In genomic region chr6:100519837-100520236, GRCm38 (mm10) we compare ENCODE assay signal across 18 mouse cellular contexts.
DNase-seq lines count a peak whose midpoint lies in the region; ATAC-seq lines count a peak whose summit lies in the region.
"Had no signal": no experiment of that assay in that cellular context is flagged by ENCODE, and none has a peak within 500 bp of the region (broad histone marks: within the 10 kb centered on the region; RNA-seq: fewer than 3 reads in every experiment).

No protein-coding gene starts in this region.

- H3K4me2 ChIP-seq in neural tube, embryonic 14.5 days (ENCODE audit: low read depth, low read length) = no peak overlapping the region
- H3K4me2 ChIP-seq: heart, embryonic 11.5 days; liver, embryonic 13.5 days; stomach, embryonic 15.5 days had no signal

- H3K36me3 ChIP-seq in neural tube, embryonic 14.5 days (ENCODE audit: control insufficient read depth, insufficient read depth, low read length) = no peaks in the 10 kb centered on the region
- H3K36me3 ChIP-seq in limb, embryonic 10.5 days = no peaks in the 10 kb centered on the region
- H3K36me3 ChIP-seq: liver, embryonic 13.5 days; stomach, embryonic 15.5 days had no signal

- H3K4me3 ChIP-seq in neural tube, embryonic 14.5 days (ENCODE audit: low read depth, low read length) = no peak overlapping the region
- no peak overlapping the region for H3K4me3 ChIP-seq in limb, embryonic 10.5 days
- H3K4me3 ChIP-seq: liver, embryonic 13.5 days; megakaryocyte, embryonic 14.5 days; stomach, embryonic 15.5 days had no signal

- ATAC-seq in neural tube, embryonic 14.5 days (ENCODE audit: low read depth) = peak; percentile 56; the same call in 1 of the 2 replicates

- H3K9ac ChIP-seq in neural tube, embryonic 14.5 days (replicated peaks; ENCODE audit: low read depth, low read length) = no peak overlapping the region
- H3K9ac ChIP-seq: liver, embryonic 13.5 days; stomach, embryonic 15.5 days had no signal

- no peak overlapping the region for H3K27ac ChIP-seq in neural tube, embryonic 14.5 days (ENCODE audit: low read depth, low read length)
- H3K27ac ChIP-seq in limb, embryonic 10.5 days = no peak overlapping the region
- H3K27ac ChIP-seq: liver, embryonic 13.5 days; stomach, embryonic 15.5 days had no signal

- H3K9me3 ChIP-seq in neural tube, embryonic 14.5 days (ENCODE audit: control insufficient read depth, low read length) = no peaks in the 10 kb centered on the region
- H3K9me3 ChIP-seq in limb, embryonic 10.5 days (replicated peaks) = no peaks in the 10 kb centered on the region
- H3K9me3 ChIP-seq: liver, embryonic 13.5 days; megakaryocyte, embryonic 14.5 days; stomach, embryonic 15.5 days had no signal

- H3K4me1 ChIP-seq in neural tube, embryonic 14.5 days (ENCODE audit: control insufficient read depth, insufficient read depth, low read length) = peaks cover 5% of the 10 kb centered on the region; the same call in 1 of the 2 replicates
- H3K4me1 ChIP-seq in limb, embryonic 10.5 days = peaks cover 41% of the 10 kb centered on the region
- H3K4me1 ChIP-seq: liver, embryonic 13.5 days; megakaryocyte, embryonic 14.5 days; stomach, embryonic 15.5 days had no signal

- 32% methylated on average over 12 of the region's 12 CpGs for WGBS in neural tube, embryonic 14.5 days
- WGBS in limb, embryonic 10.5 days = 71% methylated on average over 12 of the region's 12 CpGs

- DNase-seq in adrenal gland, postnatal 14 days = peak; percentile 41
- DNase-seq in adrenal gland, postnatal 4 days (ENCODE audit: low spot score in 2 of 2) = no peak
- DNase-seq in kidney, postnatal 14 days = peak; percentile 23
- DNase-seq in kidney, adult 11 months = no peak
- no peak for DNase-seq in neural tube, embryonic 10.5 days (ENCODE audit: extremely low spot score, low spot score)
- peak; percentile 55 for DNase-seq in lung, postnatal 14 days
- no peak for DNase-seq in limb, embryonic 10.5 days (ENCODE audit: low spot score)
- DNase-seq: cerebellum, adult 11-12 months; cerebellum, postnatal 36 days; gastrocnemius, postnatal 14 days; layer of hippocampus, postnatal 36 days; left cerebral cortex, postnatal 4 days; liver, embryonic 13.5 days; thymus, postnatal 36 days had no signal

- no peaks in the 10 kb centered on the region for H3K27me3 ChIP-seq in neural tube, embryonic 14.5 days (ENCODE audit: control insufficient read depth, insufficient read depth, low read length)
- peaks cover 89% of the 10 kb centered on the region for H3K27me3 ChIP-seq in limb, embryonic 10.5 days (ENCODE audit: low read depth, poor library complexity, severe bottlenecking)

Comparison
In these comparisons a context has a peak if more than half of its experiments do, and no peak if none do; other contexts are left out.
1. DNase-seq: peak in adrenal gland, postnatal 14 days (single experiment), kidney, postnatal 14 days (single experiment) and lung, postnatal 14 days (single experiment); none in adrenal gland, postnatal 4 days (0 of 2), kidney, adult 11 months (single experiment), neural tube, embryonic 10.5 days (single experiment) and limb, embryonic 10.5 days (single experiment).